Mouse (Mus musculus) embryonic fibroblast, embryonic 13.5 days (primary cell): ENCODE results near the gene C2cd3. TPM values are rescaled to one million over a fixed set of nuclear protein-coding genes. Genes with fewer than 3 reads are reported as not detected.

Experiments used
- H3K27ac ChIP-seq: 2 replicates; pipeline ENCODE4 v1.5.1; 2012; ENCODE audit warnings: low read length, control low read depth, inconsistent platforms; ENCODE audit not compliant: insufficient read depth
- H3K4me1 ChIP-seq: 2 replicates; pipeline ENCODE4 v1.6.1; 2011; ENCODE audit warnings: low read length; ENCODE audit not compliant: control insufficient read depth, insufficient read depth
- H3K4me3 ChIP-seq: 2 replicates; pipeline ENCODE4 v1.5.1; 2011; ENCODE audit warnings: mild to moderate bottlenecking, control low read depth, low read length; ENCODE audit not compliant: insufficient read depth
- CTCF ChIP-seq: IDR thresholded peaks from 2 replicates; pipeline ENCODE4 v1.5.1; 2011; ENCODE audit warnings: mild to moderate bottlenecking, control low read depth, low read length, moderate library complexity, borderline replicate concordance; ENCODE audit not compliant: insufficient read depth
- POLR2A ChIP-seq: IDR thresholded peaks from 2 replicates; pipeline ENCODE4 v1.6.1; 2011; ENCODE audit warnings: low read depth, mild to moderate bottlenecking, control low read depth, low read length, moderate library complexity
- polyA plus RNA-seq: library from polyadenylated mRNA; stranded (reverse); fragments of >200 nt; gene quantifications from 2 replicates; pipeline ENCODE4 v1.2.4, GENCODE M21; 2011; ENCODE audit warnings: low read depth; ENCODE audit not compliant: missing spikeins, insufficient read length

Gene C2cd3
- polyA plus RNA-seq, 1 experiment: 24.4 TPM

DNA sequence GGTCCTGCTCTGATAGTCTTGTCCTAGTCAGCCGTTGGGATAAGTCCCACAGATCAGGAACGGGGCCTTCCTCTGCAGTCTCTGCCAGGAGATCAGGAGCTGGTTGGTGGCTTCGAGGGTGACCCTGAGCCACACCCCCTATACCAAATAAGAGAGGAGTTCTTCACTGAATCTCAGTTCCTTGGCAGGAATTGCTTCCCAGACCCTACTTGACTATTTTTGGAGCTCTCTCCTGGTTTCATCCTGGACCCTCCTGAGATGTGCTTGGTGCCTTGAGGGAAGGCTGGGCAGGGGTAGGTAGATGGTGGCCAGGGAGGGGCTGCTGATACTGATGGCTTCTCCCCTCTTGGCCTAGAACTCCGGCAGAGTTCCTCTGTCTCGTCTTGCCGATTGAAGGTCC lies 124.3 kb downstream of the C2cd3 start:
- Histone ChIP-seq H3K4me3 (no peak overlapping the region), H3K27ac (no peak overlapping the region), H3K4me1 (peaks cover 4% of the 10 kb centered on the region; the same call in 1 of the 2 replicates)
- no peak for TF ChIP-seq CTCF
- no peak for TF ChIP-seq POLR2A

DNA sequence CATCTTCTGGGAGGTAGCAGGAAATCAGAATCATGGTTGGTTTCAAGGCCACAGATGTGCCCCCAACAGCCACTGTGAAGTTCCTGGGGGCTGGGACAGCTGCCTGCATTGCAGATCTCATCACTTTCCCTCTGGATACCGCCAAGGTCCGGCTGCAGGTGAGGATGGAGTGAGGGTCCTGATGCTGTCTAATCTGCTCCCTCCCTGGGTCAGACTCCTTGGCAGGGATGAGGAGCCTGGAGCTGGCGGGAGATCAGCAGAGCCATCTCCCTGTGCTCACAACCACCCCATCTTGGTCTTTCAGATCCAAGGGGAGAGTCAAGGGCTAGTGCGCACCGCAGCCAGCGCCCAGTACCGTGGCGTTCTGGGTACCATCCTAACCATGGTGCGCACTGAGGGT lies 124.8 kb downstream of the C2cd3 start:
- Histone ChIP-seq H3K4me1 (peaks cover 4% of the 10 kb centered on the region; the same call in 1 of the 2 replicates), H3K27ac (no peak overlapping the region), H3K4me3 (no peak overlapping the region)
- no peak for TF ChIP-seq CTCF
- no peak for TF ChIP-seq POLR2A

DNA sequence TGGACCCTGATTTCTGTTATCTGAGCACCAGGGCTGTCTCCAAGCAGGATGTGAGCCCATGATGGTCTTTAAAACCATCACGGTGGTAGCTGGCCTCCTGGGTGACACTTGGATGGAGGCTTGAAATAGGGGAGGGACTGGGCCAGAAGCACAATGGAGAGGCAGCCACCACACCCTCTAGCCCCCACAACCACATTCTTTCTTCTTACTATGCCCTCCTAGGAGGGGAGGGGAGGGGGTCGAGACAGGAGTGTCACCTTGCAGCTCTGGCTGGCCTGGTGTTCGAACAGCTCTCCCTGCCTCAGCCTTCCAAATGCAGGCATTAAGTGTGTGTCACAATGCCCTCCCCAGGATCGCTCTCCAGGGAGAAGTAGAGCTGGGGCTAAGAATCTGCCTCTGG lies 125.4 kb downstream of the C2cd3 start:
- Histone ChIP-seq H3K27ac (no peak overlapping the region), H3K4me3 (no peak overlapping the region), H3K4me1 (peaks cover 4% of the 10 kb centered on the region; the same call in 1 of the 2 replicates)
- TF ChIP-seq CTCF (no peak), POLR2A (no peak)

DNA sequence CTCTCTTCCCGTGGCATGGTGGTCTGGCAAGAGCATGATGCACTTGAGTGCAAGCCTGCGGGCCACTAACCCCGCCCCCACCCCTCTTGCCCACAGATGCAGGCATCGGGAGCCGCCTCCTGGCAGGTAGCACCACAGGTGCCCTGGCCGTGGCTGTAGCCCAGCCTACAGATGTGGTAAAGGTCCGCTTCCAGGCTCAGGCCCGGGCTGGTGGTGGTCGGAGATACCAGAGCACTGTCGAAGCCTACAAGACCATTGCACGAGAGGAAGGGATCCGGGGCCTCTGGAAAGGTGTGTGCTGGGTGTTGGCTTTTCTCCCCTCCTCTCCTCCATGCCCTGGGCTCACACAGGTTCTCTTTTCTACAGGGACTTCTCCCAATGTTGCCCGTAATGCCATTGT lies 125.9 kb downstream of the C2cd3 start:
- TF ChIP-seq POLR2A: no peak
- no peak for TF ChIP-seq CTCF
- peaks cover 4% of the 10 kb centered on the region; the same call in 1 of the 2 replicates for H3K4me1 ChIP-seq

DNA sequence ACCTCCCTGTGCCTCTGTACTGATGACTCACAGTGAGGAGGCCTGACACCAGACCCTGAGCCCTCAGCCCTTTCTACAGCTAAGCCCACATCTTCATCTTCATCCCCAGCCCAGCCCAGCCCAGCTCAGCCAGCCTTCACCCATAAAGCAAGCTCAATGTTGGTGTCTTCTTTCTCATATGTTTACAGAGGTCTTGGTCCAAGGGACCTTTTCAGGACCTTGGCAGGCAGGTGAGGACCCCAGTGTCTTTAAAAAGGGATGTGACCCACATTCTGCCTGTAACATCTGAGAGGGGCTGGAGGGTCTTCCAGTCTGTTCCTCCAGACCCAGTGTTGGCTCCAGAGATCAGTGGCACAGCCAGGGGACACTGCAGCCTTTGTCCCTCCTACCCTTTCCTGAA lies 127.4 kb downstream of the C2cd3 start:
- H3K4me1 ChIP-seq: no peaks in the 10 kb centered on the region
- TF ChIP-seq POLR2A (no peak), CTCF (no peak)
- H3K4me3 ChIP-seq: no peak overlapping the region
- no peak overlapping the region for H3K27ac ChIP-seq

More for the DNA sequence above, 125.9 kb downstream of the C2cd3 start:
- Histone ChIP-seq H3K27ac (no peak overlapping the region), H3K4me3 (no peak overlapping the region)

DNA sequence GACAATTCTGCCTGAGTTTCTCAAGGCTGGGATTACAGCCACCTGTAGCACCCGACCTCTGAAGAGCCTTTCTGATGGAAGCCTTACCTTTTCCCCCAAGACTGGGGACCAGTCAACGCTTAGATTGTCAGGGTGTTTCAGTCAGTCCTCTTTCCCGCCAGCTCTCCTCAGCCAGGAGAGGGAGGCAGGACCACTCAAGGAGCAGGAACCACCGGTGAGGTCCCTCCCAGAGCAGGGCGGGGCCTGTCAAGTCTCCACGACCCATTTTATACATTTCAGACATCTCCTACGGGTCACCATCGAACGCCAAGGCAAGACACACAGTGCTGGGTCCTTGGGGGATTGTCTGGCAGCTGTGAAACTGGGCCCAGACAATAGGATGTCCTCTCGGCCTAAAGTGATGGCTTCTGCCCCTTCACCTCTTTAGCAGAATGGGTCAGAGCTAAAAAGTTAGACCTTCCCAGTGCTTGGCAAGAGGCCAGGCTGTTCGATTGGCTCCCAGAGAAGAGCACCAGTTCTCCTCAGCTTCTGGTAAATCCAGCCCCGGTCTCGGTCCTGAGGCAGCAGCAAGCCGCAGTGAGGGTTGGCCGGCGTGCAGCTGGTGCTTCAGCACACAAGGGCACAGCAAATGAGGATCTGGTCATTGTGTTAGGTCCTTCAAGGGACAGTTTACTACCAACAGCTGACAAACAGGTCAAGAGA lies 128.4 kb downstream of the C2cd3 start:
- H3K4me3 ChIP-seq: no peak overlapping the region
- TF ChIP-seq CTCF: no peak
- no peak for TF ChIP-seq POLR2A
- H3K4me1 ChIP-seq: no peaks in the 10 kb centered on the region
- no peak overlapping the region for H3K27ac ChIP-seq

DNA sequence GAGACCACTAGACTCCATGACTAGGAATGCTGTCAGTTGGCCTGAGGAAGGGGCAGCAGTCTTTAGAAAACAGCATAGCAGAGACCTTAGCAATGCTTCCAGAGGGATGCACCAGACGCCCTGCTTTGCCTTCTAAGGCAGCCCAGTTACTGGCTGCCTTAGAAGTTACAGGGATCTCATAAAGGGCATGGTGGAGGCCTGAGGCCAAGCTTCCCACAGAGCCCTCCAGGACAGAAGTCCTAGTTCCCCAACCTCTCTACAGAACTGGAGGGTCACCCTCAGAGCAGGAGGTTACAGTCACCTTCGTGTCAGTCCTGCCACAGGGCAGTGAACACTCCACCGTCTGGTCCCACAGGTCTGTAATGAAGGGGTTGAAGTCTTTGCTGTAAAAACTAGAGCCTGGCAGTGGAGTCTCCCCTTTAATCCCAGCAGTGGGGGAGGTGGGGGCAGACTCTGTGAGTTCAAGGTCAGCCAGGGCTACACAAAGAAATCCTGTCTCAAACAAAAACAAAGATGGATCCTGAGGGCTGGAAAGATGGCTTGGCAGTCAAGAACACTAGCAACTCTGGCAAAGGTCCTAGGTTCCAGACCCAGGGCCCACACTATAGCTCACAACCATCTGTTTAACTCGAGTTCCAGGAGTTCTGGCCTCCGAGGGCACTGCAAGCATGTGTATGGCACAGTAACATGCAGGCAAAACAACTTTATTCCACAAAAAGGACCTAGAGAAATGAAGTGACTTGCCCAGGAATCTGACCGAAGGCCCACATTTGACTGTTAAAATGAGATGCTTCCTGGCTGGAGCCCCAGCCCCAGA lies 129.2 kb downstream of the C2cd3 start:
- Histone ChIP-seq H3K27ac (no peak overlapping the region), H3K4me1 (no peaks in the 10 kb centered on the region), H3K4me3 (no peak overlapping the region)
- no peak for TF ChIP-seq POLR2A
- TF ChIP-seq CTCF: no peak

DNA sequence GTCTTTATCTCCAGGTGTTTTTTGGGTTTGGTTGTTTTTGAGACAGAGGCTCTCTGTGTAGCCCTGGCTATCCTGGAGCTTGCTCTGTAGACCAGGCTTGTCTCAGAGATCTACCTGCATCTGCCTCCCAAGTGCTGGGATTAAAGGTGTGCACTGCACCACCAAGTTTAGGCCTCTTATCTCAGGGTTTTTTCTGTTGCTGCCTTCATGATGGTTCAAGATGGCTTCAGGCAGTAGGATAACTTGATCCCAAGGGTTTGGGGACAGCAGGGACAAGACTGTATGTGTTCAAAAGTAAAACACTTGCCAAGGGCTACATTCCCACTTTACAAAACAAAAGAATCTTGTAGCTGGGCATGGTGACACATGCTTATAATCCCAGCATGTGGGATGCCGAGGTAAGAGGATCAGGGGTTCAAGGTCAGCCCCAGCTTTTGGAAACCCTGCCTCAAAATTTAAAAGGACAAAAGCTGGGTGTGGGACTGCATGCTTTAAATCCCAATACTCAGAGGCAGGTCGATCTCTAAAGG lies 129.9 kb downstream of the C2cd3 start:
- Histone ChIP-seq H3K27ac (no peak overlapping the region), H3K4me1 (no peaks in the 10 kb centered on the region), H3K4me3 (no peak overlapping the region)
- TF ChIP-seq POLR2A (no peak), CTCF (no peak)

DNA sequence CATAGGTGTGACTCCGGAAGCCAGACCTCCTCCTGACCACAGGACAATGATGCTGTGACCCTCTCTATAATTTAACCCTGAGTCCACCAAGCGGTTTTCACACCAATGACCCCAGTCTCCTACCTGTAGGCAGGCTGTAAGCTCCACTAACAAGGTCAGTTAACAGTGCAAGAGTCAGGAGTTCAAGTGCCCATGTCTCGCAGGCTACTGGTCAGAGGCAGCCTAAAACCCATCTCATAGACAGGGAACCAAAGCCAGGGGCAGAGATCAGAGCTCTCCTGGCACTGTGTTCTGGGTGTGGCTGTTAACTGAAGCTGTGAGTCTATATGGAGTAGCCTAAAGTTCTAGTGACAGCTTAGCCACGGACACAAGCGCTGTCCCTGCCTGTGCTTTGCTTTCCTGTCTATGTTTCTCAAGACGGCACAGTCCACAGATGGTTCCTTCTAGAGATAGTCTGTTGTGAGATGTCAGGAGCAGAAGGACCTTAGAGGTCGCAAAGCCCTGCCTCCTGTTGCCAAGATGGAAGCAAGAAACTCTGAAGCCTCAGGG lies 130.4 kb downstream of the C2cd3 start:
- Histone ChIP-seq H3K4me3 (no peak overlapping the region), H3K27ac (no peak overlapping the region), H3K4me1 (no peaks in the 10 kb centered on the region)
- TF ChIP-seq POLR2A: no peak

DNA sequence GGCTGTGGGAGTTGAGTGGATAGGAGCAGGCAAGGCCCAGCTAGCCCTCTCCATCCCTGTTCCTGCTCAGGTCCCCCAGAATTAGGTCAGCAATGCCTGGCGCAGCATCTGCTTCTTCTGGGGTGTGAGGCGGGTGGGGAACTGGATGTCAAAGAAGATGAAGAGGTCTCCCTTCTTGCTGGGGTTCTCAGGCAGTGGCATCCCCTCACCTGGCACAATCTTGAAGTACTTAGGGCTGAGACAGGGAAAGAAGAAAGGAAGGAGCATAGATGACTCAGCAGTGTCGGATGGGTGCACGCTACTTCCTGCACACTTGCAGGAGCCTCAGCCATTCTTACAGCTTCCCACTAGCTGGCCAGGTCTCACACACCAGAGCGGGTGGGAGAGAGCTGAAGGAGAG lies 131.0 kb downstream of the C2cd3 start:
- Histone ChIP-seq H3K4me1 (no peaks in the 10 kb centered on the region), H3K27ac (no peak overlapping the region), H3K4me3 (no peak overlapping the region)
- no peak for TF ChIP-seq CTCF
- TF ChIP-seq POLR2A: no peak
